Mouse (Mus musculus) bone marrow, adult 2 months (tissue): Measurements from ENCODE around the gene Dhx16.

Experiments used
- CTCF ChIP-seq: fragments of 200-500 bp; IDR thresholded peaks from 2 replicates; pipeline ENCODE4 v1.5.1; 2011; ENCODE audit warnings: low read length, control low read depth; ENCODE audit not compliant: control insufficient read depth, insufficient read depth
- POLR2A ChIP-seq: fragments of 200-500 bp; IDR thresholded peaks from 2 replicates; pipeline ENCODE4 v1.6.1; 2011; ENCODE audit warnings: low read depth, mild to moderate bottlenecking, control low read depth, low read length, borderline replicate concordance; ENCODE audit not compliant: control insufficient read depth

DNA sequence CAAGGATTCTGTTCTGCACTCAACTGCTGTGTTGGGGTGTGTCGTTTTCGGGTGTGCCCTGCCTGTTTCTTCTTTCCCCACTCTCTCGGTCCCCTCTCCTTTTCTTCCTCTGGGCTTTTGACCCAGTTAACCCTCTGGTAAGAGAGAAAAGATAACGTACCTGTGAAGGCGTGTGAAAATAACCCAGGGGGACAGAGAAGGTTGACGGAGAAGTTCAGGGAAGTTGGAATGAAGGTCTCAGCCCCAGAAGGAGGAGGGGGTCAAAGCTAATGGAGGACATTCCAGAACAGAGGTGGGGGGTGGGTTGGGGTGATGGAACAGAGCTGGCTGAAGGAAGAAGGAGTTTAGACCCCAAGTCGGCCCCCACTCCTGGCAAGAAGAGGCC lies 10.7 kb upstream of the Dhx16 start:
- no peak for TF ChIP-seq CTCF
- TF ChIP-seq POLR2A = no peak
